Mouse (Mus musculus) leukemia stem cell, adult 10-12 weeks (primary cell): ENCODE results near the gene Tctex1d2. TPM values are rescaled to one million over a fixed set of nuclear protein-coding genes. Genes with fewer than 3 reads are reported as not detected.

Source experiments
- polyA plus RNA-seq: library from polyadenylated mRNA; stranded (reverse); fragments of >175 nt; gene quantifications from 2 replicates; pipeline ENCODE4 v1.2.3, GENCODE M21; 2012; ENCODE audit warnings: low replicate concordance

Tctex1d2 gene
- polyA plus RNA-seq, result 2.0 TPM in 1 of 2 replicates, not detected in the other

DNA sequence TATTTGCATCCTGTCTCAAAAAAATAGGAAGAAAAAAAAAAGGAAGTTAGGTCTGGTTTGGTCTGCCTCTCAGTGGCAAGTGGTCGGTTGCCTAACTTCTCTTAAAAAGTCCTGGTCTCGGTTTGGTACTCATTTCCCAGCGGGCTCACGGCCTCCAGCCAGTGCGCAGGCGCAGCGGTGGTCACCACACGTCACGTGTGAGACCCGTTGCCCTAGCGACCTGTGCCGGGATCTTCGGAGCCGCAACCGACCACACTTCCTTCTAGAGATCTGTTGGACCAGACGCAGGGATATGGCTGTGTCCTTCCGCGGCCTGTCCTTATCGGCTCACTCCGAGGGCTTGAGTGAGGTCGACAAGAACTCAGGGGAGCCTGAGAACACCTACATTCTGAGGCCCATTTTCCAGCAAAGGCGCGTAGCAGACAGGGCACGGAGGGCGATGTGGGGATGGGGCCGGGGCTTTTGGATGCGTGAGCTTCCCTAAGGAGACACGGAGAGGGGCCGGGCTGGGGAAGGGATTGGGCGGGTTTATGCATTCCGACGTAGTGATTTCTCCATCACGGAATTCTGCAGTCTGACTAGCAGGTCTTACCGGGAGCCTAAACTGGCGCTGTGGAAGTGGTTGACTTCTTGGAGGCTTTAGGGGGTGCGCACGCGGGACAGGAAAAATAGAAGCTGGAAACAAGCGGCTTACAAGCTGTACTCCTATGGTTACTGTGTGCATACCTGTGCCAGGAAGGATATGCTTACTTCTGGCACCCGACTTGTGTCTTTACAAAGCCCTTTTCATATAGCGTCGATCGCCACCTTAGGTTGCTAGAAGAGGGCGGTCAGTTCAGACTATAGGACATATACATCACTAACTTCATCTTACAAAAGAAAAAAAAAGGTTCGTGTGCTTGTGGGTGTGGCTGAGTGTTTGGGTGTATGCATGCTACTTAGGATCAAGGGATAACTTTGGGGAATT is at the start of gene Tctex1d2:
Gene Tctex1d2 (plus strand): TSS at position 186 of the 967 bp plus-strand sequence.

DNA sequence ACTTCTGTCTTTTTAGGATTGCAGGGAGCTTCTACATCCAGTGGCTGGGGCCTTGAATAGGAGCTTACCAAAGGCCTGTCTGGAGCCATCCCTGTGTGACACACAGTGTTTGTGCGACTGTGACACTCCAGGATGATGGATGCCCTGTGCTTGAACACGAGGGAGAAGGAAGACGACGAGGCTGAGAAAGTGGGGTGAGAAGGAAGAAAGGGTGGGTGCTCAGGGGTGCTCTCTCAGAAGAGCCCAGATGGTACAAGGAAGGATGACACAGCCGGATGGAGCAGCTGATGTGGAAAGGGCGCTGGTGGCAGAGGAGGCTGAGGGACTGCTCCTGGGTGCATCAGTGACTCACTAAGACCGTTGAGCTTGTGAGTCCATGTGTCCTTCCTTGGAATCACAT is 19.2 kb upstream of the Tctex1d2 start, which contains the start of gene Tm4sf19:
Gene Tm4sf19 (plus strand): TSS at position 240 of the 400 bp plus-strand sequence.

DNA sequence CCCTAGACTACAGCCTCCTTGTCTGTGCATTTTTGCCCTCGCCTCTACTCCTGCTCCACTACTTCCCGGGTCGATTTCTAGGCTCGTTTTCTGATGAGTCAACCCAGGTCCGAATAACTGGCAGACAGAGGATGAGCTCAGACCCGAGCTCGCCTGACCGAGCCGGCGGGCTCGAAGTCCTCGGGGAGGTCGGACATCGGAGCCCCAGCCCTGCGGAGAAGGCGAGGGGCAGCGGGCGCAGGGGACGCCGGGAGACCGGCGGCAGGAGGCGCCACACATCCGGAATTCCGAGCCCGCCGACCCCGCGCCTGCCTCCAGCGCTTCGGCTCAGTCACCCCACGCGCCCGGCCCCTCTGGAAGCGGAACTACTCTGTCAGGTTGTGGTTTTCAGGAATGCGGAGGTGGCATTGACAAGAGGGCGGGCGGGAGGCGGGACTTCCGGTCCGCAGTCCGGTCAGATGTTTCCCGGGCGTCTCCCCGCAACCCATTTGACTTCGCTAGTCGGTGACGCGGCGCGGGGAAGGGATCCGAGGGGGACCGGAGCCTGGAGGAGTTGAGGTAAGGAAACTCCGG is 11.1 kb downstream of the Tctex1d2 start, which contains the start of gene Pcyt1a:
Gene Pcyt1a (plus strand): TSS at position 448 of the 573 bp plus-strand sequence.

Other genes with a start within 250 kb of the Tctex1d2 start
- not detected in 2 replicates for gene Bex6, start 239.9 kb upstream of the Tctex1d2 start, polyA plus RNA-seq
- 3.5 and 4.8 TPM in 2 replicates for gene Fbxo45, start 172.5 kb upstream of the Tctex1d2 start, polyA plus RNA-seq
- gene Wdr53, start 172.5 kb upstream of the Tctex1d2 start, polyA plus RNA-seq, result 5.9 TPM in 2 replicates
- gene Smco1, start 148.2 kb upstream of the Tctex1d2 start, polyA plus RNA-seq, result not detected in 2 replicates
- gene Rnf168, start 142.2 kb upstream of the Tctex1d2 start, polyA plus RNA-seq, result 8.2 and 12.7 TPM in 2 replicates
- 1.1 and 2.5 TPM in 2 replicates for gene Ubxn7, start 87.4 kb upstream of the Tctex1d2 start, polyA plus RNA-seq
- gene Tm4sf19, start 19.2 kb upstream of the Tctex1d2 start, polyA plus RNA-seq, result not detected in 2 replicates
- gene Pcyt1a, start 11.2 kb downstream of the Tctex1d2 start, polyA plus RNA-seq, result 18.9 and 107 TPM in 2 replicates
- gene Slc51a, start 68.2 kb downstream of the Tctex1d2 start, polyA plus RNA-seq, result 0.51 TPM in 1 of 2 replicates, not detected in the other
- gene Zdhhc19, start 76.6 kb downstream of the Tctex1d2 start, polyA plus RNA-seq, result not detected in 2 replicates
- gene Tfrc, start 189.2 kb downstream of the Tctex1d2 start, polyA plus RNA-seq, result 13.7 and 41.8 TPM in 2 replicates
- 869 and 932 TPM in 2 replicates for gene Tnk2, start 224.2 kb downstream of the Tctex1d2 start, polyA plus RNA-seq